Mouse (Mus musculus): ENCODE results near the gene Plin4. TPM values are rescaled to one million over a fixed set of nuclear protein-coding genes. Genes with fewer than 3 reads are reported as not detected.
A peak's percentile ranks its signal among the peaks of the same experiment; 100 is the strongest.
"Not testable (repeated sequence)": the region's sequence is repeated elsewhere in the genome, so short reads cannot be mapped to it uniquely, and the experiment has no call there.

Plin4 gene
- polyA plus RNA-seq, 1 experiment, result 6.2 TPM

- 43% methylated on average over 8 of the region's 8 CpGs for WGBS
- Histone ChIP-seq H3K36me3 (ENCODE audit: control insufficient read depth, insufficient read depth, low read length) (peaks cover 4% of the 10 kb centered on the region), H3K4me3 (ENCODE audit: low read depth, low read length) (0 out of 2 replicates have a peak overlapping the region, but pooled peaks have one; percentile 82), H3K27me3 (ENCODE audit: control insufficient read depth, insufficient read depth, low read length) (no peaks in the 10 kb centered on the region), H3K4me1 (ENCODE audit: control insufficient read depth, insufficient read depth, insufficient read length, low read length) (peaks cover 6% of the 10 kb centered on the region), H3K27ac (ENCODE audit: insufficient read depth, low read depth, low read length) (no peak overlapping the region)
- TF ChIP-seq POLR2A (IDR thresholded peaks at IDR 0.05; ENCODE audit: low read depth, low read length) (no peak), CTCF (IDR thresholded peaks at IDR 0.05; ENCODE audit: extremely low read depth, insufficient read length, insufficient replicate concordance, low read depth, low read length) (no peak)
Measured at GRCm38 (mm10) chr17:56080781-56081585, 28.6 kb downstream of the Plin4 start.

- peaks cover 4% of the 10 kb centered on the region for H3K36me3 ChIP-seq (ENCODE audit: control insufficient read depth, insufficient read depth, low read length)
- peaks cover 9% of the 10 kb centered on the region for H3K4me1 ChIP-seq (ENCODE audit: control insufficient read depth, insufficient read depth, insufficient read length, low read length)
- H3K27ac ChIP-seq (ENCODE audit: insufficient read depth, low read depth, low read length), result no peak overlapping the region
- H3K4me3 ChIP-seq (ENCODE audit: low read depth, low read length), result peak overlapping the region; percentile 82
- TF ChIP-seq CTCF (IDR thresholded peaks at IDR 0.05; ENCODE audit: extremely low read depth, insufficient read length, insufficient replicate concordance, low read depth, low read length) (no peak), POLR2A (IDR thresholded peaks at IDR 0.05; ENCODE audit: low read depth, low read length) (no peak)
- under 1% methylated on average over 11 of the region's 11 CpGs for WGBS
- no peaks in the 10 kb centered on the region for H3K27me3 ChIP-seq (ENCODE audit: control insufficient read depth, insufficient read depth, low read length)
Measured at GRCm38 (mm10) chr17:56079921-56080320, 29.7 kb downstream of the Plin4 start.

- Histone ChIP-seq H3K4me1 (ENCODE audit: control insufficient read depth, insufficient read depth, insufficient read length, low read length) (peaks cover 11% of the 10 kb centered on the region), H3K27me3 (ENCODE audit: control insufficient read depth, insufficient read depth, low read length) (no peaks in the 10 kb centered on the region), H3K36me3 (ENCODE audit: control insufficient read depth, insufficient read depth, low read length) (peaks cover 3% of the 10 kb centered on the region), H3K27ac (ENCODE audit: insufficient read depth, low read depth, low read length) (peak within 1 kb of the TSS; percentile 36; the same call in 1 of the 2 replicates), H3K4me3 (ENCODE audit: low read depth, low read length) (peak within 1 kb of the TSS; percentile 82)
- peak; percentile 94 for TF ChIP-seq POLR2A (IDR thresholded peaks at IDR 0.05; ENCODE audit: low read depth, low read length)
- no peak for TF ChIP-seq CTCF (IDR thresholded peaks at IDR 0.05; ENCODE audit: extremely low read depth, insufficient read length, insufficient replicate concordance, low read depth, low read length)
- under 1% methylated on average over 61 of the region's 61 CpGs for WGBS
Measured at GRCm38 (mm10) chr17:56078880-56079795, 30.5 kb downstream of the Plin4 start, which contains the start of gene Hdgfl2. TSS of gene Hdgfl2 (plus strand) at chr17:56079634.

GRCm38 (mm10) chr17:56078361-56078760 is 31.2 kb downstream of the Plin4 start:
- Histone ChIP-seq H3K4me1 (ENCODE audit: control insufficient read depth, insufficient read depth, insufficient read length, low read length) (peaks cover 15% of the 10 kb centered on the region), H3K4me3 (ENCODE audit: low read depth, low read length) (peak overlapping the region; percentile 34; the same call in 1 of the 2 replicates), H3K27ac (ENCODE audit: insufficient read depth, low read depth, low read length) (0 out of 2 replicates have a peak overlapping the region, but pooled peaks have one; percentile 36)
- H3K36me3 ChIP-seq (ENCODE audit: control insufficient read depth, insufficient read depth, low read length); H3K27me3 ChIP-seq (ENCODE audit: control insufficient read depth, insufficient read depth, low read length): not testable (repeated sequence)
- 64% methylated on average over 9 of the region's 9 CpGs for WGBS

GRCm38 (mm10) chr17:56077523-56077922 is 32.1 kb downstream of the Plin4 start:
- Histone ChIP-seq H3K4me1 (ENCODE audit: control insufficient read depth, insufficient read depth, insufficient read length, low read length) (peaks cover 15% of the 10 kb centered on the region), H3K27me3 (ENCODE audit: control insufficient read depth, insufficient read depth, low read length) (no peaks in the 10 kb centered on the region), H3K36me3 (ENCODE audit: control insufficient read depth, insufficient read depth, low read length) (peaks cover 8% of the 10 kb centered on the region; the same call in 1 of the 2 replicates), H3K27ac (ENCODE audit: insufficient read depth, low read depth, low read length) (no peak overlapping the region), H3K4me3 (ENCODE audit: low read depth, low read length) (no peak overlapping the region)
- TF ChIP-seq POLR2A (IDR thresholded peaks at IDR 0.05; ENCODE audit: low read depth, low read length) (no peak), CTCF (IDR thresholded peaks at IDR 0.05; ENCODE audit: extremely low read depth, insufficient read length, insufficient replicate concordance, low read depth, low read length) (no peak)
- WGBS, result 77% methylated on average over 5 of the region's 5 CpGs

GRCm38 (mm10) chr17:56074827-56075208 is 34.8 kb downstream of the Plin4 start, which contains the start of gene Ubxn6:
TSS of gene Ubxn6 (minus strand) at chr17:56075028.
- H3K4me1 ChIP-seq (ENCODE audit: control insufficient read depth, insufficient read depth, insufficient read length, low read length), result peaks cover 10% of the 10 kb centered on the region
- peak within 1 kb of the TSS; percentile 99 for H3K27ac ChIP-seq (ENCODE audit: insufficient read depth, low read depth, low read length)
- H3K4me3 ChIP-seq (ENCODE audit: low read depth, low read length), result peak within 1 kb of the TSS; percentile 99
- H3K27me3 ChIP-seq (ENCODE audit: control insufficient read depth, insufficient read depth, low read length), result no peaks in the 10 kb centered on the region
- H3K36me3 ChIP-seq (ENCODE audit: control insufficient read depth, insufficient read depth, low read length), result peaks cover 30% of the 10 kb centered on the region
- 1% methylated on average over 35 of the region's 35 CpGs for WGBS
- peak; percentile 80 for TF ChIP-seq POLR2A (IDR thresholded peaks at IDR 0.05; ENCODE audit: low read depth, low read length)
- peak; percentile 46; the same call in 1 of the 2 replicates for TF ChIP-seq CTCF (IDR thresholded peaks at IDR 0.05; ENCODE audit: extremely low read depth, insufficient read length, insufficient replicate concordance, low read depth, low read length)

Measured in small intestine, adult 2 months (tissue).